Mouse (Mus musculus) cerebellum, adult 9-11 months (tissue): ENCODE results near the gene Lyz2.
"Not testable (repeated sequence)": the region's sequence is repeated elsewhere in the genome, so short reads cannot be mapped to it uniquely, and the experiment has no call there.

Experiments
- DNase-seq: peaks from one replicate; pipeline ENCODE4 v3.0.0; 2022

Gene Lyz2

DNA sequence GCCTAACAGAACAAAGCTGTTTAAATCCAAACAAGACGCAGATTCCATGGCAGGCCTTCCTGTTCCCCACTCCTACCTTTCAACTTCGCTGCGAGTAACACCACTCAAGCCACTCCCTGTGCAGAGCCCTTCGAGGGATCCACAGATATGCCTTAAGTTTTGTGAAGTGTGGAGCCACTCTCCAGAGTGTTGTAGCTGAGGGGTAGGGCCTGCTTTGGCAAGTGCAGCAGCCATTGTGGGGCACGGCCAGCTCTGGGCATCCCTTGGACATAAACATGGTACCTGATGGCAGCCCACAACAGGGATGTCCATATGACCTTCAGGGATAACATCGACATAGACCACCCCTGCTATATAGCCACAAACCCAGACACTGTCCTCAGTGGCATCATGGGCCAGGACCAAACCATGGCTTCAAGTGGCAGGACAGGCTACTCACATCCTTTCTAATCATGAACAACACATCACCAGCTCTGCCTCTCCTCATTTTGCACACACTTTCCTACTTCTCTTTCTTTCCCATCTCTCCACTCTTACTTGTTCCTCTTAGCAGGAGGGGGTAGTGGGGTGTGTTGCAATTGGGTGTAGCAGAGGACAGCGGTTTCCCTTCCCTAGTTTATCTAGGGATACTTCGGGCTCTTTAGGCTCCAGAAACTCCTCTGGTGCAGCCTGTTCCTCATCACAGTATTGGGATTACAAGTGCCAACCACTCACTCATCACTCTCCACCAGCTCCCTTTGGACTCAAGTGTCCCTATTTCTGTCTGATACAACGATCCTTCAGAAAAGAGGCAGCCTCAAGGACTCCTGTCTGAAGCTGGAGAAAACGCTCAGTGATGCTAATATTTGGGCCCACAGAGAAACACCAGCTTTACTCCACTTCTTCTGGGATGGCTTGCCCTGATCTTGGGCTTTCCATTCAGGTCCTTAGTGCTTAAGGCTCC is 2.7 kb upstream of the Lyz2 start:
- DNase-seq, result no peak

DNA sequence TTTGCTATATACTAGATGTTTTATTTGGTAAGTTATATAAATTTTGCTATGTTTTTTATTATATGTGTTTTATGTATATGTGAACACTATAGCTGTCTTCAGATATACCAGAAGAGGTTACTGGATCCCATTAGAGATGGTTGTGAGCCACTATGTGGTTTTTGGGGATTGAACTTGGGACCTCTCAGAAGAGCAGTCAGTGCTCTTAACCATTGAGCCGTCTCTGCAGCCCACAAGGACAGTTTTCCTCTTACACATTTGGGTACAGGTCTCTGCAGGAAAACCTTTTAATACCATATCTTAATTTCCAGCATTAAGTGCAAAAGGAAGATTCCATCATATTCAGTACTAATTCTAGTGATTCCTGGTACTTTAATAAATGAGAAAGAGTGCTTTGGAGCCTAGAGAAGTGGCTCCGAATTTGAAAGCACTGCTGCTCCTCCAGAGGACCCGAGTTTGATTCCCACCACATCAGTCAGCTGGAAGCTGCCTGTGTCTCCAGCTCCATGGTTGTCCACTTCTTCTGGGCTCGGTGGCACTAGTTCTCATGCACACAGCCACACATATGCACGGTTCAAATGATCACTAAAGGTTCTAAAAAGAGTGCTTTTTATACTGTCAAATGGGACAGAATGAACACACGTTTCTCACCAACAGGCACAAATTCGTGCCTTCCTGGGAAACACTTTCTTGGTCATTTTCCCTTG is 1.9 kb upstream of the Lyz2 start:
- no peak for DNase-seq

DNA sequence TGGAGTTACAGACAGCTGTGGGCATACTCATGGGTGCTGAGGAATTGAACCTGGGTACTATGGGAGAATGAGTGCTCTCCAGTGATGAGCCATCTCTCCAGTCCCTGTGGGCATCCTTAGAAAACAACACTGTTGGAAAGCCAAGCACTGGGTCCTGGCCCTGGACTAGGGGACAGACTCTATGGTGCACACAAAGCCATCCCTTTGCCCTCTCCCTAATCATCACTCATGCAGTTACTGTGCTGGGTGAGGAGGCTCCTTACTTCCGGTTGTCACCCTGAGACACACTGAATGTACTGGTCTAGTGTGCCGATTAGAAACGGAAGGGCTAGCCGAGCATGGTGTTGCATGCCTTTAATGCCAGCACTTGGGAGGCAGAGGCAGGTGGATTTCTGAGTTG is 1.1 kb upstream of the Lyz2 start:
- DNase-seq, result not testable (repeated sequence)

DNA sequence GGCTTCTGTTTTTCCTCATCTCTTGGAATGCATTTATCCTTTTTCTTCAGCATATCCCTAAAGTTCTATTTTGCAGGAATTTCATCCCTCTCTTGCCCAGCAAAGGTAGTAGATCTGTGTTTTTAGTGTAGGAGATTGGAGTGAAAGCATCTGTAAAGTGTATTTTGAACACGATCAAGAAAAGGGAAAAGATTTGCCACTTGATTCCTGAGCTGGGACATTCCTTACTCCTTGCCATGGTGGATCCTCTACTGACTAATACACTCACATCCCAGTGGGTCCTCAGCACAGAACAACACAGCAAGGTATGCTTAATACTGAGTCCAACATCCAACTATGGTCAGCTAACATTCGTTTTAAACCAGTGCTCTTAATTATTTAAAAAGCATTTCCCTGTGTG is 430 bp upstream of the Lyz2 start:
- no peak for DNase-seq

DNA sequence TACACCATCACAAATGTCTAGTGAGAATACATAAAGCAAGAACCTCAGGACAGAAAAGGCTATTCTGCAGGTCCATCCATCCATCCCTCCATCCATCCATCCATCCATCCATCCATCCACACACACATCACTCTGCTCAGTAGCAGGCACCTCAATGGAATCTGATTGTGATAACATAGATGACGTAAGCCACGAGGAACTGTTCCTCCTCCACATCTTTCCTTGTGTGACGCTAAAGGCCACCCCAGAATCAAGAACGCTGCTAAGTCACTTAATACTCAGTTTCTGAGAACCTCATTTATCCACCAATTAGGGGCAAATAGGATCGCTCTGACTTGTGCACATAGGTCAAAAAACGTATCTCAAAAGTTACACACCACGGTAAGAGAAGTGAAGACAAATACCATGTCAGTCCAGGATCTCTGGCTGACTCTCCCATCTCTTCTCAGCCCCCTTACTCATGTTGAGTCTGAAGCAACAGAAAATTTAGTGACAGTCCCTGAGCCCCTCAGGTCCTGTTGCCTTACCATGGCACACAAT is 670 bp downstream of the Lyz2 start:
- DNase-seq, result no peak

DNA sequence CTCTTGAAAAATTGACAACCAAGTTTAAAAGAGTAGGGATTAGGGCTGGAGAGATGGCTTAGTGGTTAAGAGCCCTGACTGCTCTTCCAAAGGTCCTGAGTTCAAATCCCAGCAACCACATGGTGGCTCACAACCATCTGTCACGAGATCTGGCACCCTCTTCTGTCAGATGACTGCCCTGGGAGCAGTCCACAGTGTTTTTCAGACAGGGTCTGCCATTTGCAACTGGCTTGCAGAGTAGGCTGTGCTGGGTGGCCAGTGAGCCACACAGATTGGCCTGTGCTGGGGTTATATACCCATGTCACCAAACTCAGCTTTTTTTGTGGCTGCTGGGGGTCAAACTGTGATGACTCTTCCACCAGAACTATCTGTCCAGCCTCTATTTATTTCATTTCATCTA is 2.1 kb downstream of the Lyz2 start:
- DNase-seq, result no peak

DNA sequence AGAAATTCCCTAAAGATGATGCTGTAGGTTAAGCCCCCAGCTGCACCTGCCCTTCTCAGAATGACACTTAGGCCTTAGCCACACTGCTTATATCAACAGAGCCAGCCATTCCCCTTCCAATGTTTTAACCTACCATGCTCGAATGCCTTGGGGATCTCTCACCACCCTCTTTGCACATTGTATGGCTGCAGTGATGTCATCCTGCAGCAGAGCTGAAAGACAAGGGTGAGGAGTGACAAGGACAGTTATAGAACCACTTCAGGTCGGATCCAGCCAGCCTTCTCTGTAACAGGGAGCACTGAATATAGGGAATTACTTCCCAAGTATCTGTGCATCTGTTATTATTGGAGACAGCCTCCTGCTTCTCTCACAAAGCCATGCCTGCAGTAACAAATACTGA is 3.6 kb downstream of the Lyz2 start:
- DNase-seq, result not testable (repeated sequence)

DNA sequence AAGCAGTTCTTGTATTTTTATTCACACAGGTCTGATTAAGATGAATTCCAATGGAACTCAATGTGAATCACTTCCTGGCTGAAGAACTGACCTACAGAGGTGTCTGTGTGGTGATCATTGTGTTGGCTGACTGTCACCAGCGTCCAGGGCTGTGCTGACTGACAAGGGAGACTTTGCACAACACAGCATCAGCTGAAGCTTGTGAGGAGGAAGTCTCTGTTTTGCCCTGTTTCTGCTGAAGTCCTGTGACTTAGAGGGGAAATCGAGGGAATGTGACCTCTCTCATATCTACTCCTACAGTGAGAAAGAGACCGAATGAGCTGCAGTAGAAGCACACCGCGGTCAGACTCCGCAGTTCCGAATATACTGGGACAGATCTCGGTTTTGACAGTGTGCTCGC is 4.3 kb downstream of the Lyz2 start:
- not testable (repeated sequence) for DNase-seq

DNA sequence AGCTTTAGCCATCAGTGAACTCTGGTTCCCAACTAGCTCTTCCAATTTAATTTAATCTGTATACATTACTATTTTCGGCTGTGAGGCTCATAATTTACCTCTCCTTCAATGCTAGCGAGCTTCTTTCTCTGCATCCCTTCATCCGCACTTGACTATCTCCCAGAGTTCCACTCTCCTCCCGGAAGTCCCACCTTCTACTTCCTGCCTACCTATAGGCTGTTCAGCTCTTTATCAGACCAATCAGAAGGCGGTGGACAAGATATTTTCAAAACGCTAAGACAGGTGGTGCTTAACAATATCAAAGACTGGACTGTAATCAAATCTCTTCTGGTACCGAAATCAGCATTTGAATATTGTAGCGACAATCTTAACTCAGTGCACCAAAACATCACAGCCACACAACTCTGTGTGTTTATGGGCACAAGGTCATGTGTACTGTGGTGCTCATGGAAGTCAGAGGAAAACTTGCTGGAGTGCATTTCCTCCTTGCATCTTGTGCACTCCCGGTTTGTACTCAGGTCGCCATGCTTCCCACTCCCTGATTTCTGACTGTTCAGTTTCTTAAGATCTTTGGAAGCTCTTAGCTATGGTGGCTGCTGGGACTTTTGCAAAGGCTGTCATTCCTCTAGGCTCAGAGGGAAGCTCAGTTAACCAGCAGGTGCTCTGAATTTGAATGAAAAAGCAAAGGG is 6.3 kb downstream of the Lyz2 start:
- no peak for DNase-seq

DNA sequence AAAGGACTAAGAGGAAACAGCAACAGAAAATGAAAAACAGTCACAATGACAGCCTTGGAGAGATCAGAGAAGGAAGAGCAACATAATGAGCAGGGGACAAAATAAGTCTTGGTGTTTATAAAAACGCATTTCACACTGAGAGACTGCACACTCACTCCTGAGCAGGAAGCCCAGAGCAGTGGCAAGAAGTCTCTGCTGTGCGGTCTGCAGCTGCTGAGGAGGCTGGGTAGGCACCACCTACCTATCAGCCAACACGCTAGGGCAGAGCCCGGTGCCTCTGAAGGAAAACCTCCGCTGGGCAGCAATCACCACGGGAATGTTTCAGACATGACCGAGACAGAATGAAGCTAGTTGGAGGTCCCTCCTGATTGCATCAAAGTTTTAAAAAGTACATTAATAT is 7.5 kb downstream of the Lyz2 start:
- DNase-seq, result not testable (repeated sequence)

DNA sequence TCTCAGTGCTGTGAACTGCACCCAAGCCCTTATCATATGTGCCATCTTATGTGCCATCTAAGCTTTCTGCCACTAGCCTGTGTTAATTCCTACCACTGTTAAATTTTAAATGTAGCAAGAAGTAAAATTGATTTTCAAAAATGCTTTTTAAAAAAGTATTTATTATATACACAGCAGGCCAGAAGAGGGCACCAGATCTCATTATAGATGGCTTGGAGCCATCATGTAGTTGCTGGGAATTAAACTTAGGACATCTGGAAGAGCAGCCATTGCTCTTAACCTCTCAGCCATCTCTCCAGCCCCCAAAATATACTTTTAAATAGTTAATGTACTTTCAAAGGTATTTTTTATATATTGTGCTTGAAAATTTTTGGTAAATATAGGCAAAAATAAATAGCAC is 10.1 kb downstream of the Lyz2 start:
- no peak for DNase-seq

DNA sequence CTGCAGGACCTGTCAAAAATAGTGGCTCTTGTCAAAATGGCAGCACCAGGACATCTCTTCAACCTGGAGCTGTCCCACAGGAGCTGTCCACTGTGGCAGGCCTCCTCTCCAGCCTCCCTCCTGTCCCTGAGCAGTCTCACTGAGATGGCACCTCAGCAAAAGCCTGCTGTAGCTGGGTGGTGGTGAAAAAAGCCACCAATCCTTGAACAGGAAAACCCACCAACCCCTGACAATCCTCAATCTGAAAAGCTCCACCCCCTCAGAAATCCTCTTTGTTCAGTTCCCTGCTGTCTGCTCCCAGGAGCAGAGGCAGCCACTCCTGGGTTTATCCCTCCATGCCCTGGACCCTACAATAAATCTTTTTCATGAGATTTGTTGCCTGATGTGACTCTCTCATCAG is 22.3 kb downstream of the Lyz2 start:
- DNase-seq, result no peak

DNA sequence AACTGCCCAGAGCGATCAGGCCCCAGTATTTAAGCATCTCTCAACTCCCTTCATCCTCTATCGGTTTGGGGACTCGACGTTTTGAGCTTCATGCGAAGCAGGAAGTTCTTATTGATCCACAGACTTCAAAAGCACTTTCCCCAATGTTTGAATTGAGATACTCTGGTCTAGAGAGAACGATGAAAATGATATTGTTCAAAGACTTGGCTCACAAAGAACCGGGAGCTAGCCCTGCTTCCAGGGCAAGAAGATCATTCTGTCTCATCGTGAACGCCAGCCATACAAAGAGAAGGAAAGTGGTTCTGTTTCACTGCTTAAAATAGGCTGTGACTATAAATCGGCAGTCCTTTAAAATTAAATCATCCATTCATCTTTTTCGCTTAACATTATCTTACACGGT is 43.5 kb downstream of the Lyz2 start, which contains the start of gene 9530003J23Rik:
TSS of gene 9530003J23Rik (minus strand) at position 101 of the 400 bp plus-strand sequence.
- no peak for DNase-seq

DNA sequence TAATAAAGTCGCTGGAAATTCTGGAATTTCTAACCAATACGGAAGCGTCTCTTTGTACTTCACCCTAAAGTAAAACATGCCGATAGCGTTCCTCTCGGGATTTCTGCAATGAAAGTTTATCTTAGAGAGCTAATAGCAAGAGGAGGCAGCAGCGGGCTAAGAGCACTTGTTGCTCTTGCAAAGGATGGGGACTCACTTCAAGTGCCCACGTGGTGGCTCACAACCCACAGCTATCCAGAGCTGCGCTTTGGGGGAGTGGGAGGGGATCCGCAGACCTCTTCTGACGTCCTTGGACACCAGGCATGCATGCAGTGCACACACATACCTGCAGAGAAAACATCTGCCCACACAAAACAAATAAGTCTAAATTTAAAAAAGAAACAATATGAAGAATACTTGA is 46.3 kb downstream of the Lyz2 start:
- no peak for DNase-seq

DNA sequence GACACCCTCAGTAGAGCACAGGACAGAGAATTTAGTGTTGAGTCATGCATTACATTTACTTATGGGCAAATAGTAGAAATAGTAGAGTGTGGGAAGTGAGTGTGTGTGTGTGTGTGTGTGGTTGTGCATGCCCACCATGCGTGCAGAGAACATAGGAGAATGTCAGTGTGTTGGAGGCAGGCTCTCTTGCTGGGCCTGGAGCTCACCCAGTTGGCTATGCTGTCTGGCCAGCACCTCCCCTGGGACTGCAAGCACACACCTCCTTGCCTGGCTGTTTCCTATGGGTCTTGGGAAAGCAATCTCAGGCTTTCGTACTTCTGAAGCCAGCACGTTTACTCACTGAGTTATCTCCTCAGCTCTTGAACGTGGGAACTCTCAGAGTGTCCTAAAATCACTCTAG is 47.3 kb downstream of the Lyz2 start:
- DNase-seq, result no peak

DNA sequence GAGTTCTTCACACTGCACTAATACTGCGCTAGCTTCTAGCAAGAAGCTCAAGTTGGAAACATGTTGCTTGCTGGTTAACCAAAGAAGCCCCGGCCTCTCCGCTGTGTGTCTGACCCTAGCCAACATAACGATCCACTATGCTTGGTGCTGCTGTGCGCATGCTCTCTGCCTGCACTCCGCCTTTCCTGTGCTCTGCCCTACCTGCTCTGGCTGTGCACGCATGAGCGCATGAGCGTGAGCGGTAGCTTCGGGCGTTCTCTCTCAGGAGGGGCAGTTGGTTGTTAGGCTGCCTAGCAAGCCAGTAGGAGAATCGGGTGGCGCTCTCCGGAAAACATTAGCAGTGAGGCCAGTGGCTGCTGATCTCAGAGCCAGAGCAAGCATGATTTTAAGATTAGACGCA is 52.3 kb downstream of the Lyz2 start:
- DNase-seq, result peak; percentile 28
